Mouse (Mus musculus) fat pad, adult 2 months (tissue): Measurements from ENCODE around the gene Gpr37l1.

ENCODE experiments used
- DNase-seq: peaks from one replicate; pipeline ENCODE4 v3.0.0-alpha.2; 2011; ENCODE audit warnings: low read depth, low spot score; ENCODE audit errors: extremely low read depth

Gene Gpr37l1

GRCm38 (mm10) chr1:135181880-135182623, 14.6 kb upstream of the Gpr37l1 start:
- DNase-seq, result no peak

DNA sequence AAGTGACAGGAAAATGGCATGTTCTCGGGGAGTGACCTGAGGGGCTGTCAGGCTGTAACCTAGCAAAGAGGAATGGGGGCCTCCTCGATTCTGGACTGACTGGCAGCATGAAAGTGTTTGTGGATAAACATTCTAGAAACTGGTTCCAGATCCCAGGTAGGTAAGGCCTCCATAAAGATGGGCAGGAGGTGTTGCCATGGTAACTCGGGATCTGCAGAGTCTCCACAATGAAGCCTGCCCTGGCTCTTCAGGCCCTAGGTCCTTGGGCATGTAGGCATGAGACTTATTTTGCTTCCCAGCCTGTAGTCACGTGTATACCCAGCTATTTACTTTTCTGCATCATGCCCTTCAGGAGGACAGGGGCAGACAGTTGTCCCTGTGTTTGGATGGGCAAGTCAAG, 13.8 kb upstream of the Gpr37l1 start:
- DNase-seq, result no peak

GRCm38 (mm10) chr1:135180830-135181229, 13.3 kb upstream of the Gpr37l1 start:
- no peak for DNase-seq

DNA sequence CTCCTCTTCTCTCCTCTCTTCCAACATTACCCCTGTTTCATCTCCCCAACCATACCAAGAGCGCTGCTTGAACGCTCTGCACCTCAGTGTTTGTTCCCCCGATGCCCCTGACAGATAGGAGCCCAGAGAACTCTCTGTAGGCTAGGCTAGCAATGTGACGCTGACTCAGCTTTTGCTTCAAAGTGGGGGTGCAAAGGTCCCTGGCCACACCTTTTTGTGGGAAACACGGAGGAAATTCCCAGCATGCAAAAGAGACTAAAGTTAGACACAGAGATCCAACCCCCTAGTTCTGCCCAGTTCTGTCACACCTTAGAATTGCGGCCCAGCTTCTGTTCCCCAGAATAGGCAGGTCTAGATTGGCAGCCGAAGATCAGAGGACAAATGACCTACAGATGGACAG, 11.4 kb upstream of the Gpr37l1 start:
- DNase-seq, result no peak

DNA sequence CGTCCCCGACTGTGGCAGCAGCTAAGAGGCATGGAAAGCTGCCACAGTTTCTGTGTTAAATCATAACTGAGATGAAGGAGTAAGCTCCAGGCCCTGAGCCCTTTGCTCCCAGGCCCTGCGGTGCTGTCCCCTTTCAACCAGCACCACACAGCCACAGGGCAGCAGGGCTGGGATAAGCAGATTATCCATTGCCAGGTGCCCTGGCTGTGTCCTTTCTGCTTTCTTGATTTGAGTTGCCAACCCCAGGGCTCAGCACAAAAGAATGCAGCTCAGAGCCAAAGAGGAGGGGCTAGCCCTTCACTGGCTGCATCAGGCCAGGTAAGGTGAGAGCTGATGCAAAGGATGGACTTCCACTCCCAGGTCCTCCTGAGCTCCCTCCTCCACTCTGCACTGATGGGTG, 10.2 kb upstream of the Gpr37l1 start:
- no peak for DNase-seq

- no peak for DNase-seq
These were observed 7.7 kb upstream of the Gpr37l1 start for GRCm38 (mm10) chr1:135175176-135175575.

- no peak for DNase-seq
These were observed 5.8 kb upstream of the Gpr37l1 start for GRCm38 (mm10) chr1:135173311-135173710.

- no peak for DNase-seq
These were observed 4.5 kb upstream of the Gpr37l1 start for GRCm38 (mm10) chr1:135171984-135172383.

DNA sequence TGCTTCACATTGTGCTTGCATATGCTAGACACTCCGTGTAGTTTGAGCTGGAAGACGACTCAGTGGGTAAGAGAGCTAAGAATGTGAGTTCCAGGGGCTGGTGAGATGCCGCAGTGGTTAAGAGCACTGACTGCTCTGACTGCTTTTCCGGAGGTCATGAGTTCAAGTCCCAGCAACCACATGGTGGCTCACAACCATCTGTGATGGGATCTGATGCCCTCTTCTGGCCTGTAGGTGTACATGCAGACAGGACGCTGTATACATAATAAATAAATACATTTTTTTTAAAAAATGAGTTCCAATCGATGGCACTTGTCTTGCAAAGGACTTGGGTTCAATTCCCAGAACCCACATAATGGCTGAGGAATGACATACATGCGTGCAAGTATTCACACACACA, 3.7 kb upstream of the Gpr37l1 start:
- no peak for DNase-seq

GRCm38 (mm10) chr1:135170299-135170698, 2.8 kb upstream of the Gpr37l1 start:
- DNase-seq, result no peak

- no peak for DNase-seq
These were observed 2.2 kb upstream of the Gpr37l1 start for GRCm38 (mm10) chr1:135169556-135170224.

DNA sequence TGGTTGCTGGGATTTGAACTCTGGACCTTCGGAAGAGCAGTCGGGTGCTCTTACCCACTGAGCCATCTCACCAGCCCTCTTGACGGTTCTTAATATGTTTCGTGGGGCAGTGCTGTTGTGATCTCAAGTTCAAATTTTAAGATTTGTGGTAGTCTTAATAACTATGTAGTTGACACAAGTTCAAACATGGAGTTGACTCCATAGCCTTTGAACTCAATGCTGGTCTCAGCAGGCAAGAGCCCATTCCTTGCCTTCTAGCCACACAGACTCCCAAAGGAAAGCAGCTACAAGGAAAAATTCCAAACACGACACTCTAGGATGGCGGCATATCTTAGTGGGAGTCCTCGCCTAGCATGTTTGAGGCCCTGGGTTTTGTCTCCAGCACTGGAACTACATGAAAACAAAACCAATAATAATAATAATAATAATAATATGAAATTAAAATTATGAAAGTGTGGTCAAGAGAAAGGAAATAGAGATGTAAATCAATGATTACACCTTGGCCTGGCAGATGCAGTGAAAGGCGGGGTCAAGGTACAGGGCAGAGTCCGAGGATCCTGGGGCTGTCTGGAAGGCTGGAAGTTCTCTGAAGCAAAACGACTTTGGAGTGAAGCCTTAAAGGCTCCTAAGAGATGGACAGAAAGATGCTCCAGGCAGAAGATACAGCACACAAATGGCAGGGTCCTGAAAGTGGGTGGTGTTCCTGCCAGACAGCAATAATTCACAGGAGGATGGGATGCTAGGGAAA, 1.1 kb upstream of the Gpr37l1 start:
- no peak for DNase-seq

DNA sequence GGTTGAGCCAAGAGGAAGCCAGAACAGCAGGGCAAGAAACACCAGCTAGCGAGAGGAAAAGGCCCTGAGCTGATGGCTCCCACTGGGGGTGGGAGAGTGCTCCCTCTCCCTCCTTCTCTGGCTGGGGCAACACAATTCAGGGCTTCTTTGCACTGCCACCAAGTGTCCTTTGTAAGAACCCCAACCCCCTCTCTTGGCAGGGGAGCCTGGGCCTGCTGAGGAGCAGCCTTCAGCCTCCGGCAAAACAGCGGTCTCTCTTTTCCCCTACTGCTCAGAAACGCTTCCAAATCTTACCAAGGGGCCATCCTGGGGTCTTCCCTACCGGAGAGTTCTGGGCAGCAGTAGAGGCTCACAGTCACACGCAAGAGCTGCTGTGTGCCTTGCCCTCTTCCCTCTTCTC, 4.8 kb downstream of the Gpr37l1 start:
- no peak for DNase-seq

GRCm38 (mm10) chr1:135160411-135161050, 7.0 kb downstream of the Gpr37l1 start:
- DNase-seq, result no peak

- DNase-seq, result no peak
These were observed 7.8 kb downstream of the Gpr37l1 start for GRCm38 (mm10) chr1:135159556-135160123.

DNA sequence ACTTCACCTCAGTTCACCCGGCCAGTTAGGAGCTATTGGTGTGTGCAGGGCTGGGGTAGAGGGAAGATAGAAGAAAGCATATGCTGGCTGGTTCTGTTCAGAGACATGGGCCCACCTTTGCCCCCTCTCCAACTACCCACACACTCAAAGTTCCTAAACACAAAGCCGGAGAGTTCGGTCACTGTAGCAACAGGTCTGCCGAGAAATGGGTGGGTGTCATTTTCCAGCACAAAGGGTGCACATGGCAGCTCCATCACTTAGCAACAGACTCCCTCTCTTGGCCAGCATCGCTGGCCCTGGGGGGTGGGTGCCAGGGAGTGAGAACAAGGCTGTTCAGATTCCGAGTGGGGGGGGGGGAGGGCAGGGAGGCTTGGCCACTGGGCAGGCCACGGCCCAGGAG, 8.4 kb downstream of the Gpr37l1 start:
- DNase-seq, result no peak

DNA sequence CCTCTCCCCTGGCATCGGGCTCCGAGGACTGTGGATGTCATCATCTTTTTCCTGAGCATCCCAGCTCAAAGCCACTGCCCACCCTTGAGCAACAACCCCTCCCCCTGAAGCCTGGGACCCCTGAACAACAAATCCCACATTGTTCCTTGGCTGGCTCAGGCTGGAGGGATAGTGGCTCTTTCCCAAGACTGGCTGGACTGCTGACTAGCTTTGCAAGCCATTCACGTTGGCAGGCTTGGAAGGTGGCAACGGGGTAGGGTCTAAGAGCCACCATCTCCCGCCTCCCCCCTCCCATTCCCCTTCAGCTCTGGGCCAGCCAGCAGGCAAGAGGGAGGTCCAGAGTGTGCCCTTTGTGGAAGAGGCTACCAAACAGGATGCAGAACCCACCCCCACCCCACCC, 8.8 kb downstream of the Gpr37l1 start:
- DNase-seq, result no peak

DNA sequence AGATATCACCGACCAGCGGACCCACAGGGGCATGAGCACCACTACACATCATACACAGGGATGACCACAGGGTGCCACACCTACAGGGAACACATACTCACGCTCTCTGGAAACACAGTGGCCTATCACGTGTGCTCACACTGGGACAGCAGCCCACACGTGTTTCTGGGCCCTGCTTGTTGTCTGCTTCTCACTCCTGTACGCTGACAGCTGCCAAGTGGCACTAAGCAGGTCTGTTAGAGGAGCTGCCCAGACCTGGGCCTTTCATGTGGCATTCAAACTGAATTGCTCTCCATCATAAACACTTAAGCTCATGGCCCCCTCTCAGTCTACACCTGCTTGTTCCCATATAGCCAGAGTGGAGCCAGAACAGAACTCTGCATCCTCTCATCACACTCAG, 11.2 kb downstream of the Gpr37l1 start:
- DNase-seq, result no peak

DNA sequence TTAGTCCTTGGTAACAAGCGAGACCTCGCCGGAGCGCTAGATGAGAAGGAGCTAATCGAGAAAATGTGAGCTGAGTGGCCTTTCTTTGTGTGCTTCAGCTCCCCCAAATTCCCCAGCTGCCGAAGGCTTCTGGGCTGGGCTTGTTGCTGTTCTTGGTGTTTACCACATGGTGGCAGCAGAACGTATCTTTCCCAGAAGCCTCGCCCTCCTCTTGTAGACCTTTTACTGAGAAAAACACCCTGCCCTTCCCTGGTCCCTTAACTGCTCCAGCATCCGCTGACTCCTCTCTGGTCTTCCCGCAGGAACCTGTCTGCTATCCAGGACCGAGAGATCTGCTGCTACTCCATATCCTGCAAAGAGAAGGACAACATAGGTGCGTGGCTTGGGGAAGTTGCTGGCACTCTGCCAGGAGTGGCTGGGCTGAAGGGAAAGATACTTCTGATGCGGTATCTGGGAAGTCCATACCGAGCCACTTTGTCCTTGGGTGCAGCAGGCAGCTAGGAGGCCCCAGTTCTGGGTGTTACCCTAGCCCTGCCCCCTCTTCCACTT, 13.0 kb downstream of the Gpr37l1 start:
- no peak for DNase-seq

- no peak for DNase-seq
These were observed 13.5 kb downstream of the Gpr37l1 start for GRCm38 (mm10) chr1:135154011-135154410.

DNA sequence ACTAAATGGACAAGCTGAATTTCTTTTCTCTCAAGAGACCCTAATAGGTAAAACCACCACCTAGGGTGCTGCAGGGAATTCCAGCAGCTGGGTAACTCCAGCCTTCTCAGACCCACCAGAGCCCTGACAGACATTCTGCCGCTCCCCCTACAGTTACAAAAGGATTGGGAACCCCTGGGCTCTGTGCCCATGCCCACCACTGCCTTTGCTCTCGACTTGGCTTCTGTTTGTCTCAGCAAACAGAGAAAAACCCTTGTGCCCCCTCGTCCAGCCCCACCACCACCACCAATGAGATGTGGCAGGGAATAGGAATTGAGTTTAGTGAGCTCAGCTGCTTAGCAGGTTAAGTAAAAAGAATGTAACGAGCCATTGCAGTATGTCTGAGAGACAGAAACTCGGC, 18.5 kb downstream of the Gpr37l1 start:
- DNase-seq, result no peak
